Mouse (Mus musculus): Measurements from ENCODE around the gene Nnmt.

DNA sequence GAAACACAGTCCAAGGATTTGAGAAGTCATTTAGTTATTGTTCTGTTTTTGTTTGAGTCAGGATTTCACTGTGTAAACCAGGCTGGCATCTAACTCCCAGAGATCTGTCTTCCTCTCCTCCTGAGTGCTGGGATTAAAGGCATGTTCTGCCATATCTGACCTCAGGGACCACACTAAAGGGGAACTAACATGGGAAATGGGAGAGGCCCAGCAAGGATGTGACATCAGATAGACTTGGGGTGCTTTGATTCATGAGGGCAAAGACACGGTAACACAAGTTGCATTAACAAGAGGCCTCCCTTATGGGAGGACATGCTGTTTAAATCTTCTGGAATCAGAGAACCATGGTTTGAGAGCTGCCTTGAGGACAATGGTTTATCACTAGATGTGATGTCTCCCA, 24.1 kb downstream of the Nnmt start:
- TF ChIP-seq CTCF (IDR thresholded peaks at IDR 0.05; ENCODE audit: insufficient read depth, low read depth, low read length) (no peak), POLR2A (IDR thresholded peaks at IDR 0.05; ENCODE audit: insufficient read depth, low read depth, low read length) (no peak)

Measured in olfactory bulb, adult 2 months (tissue).